Mouse (Mus musculus) liver, adult 2 months (tissue): ENCODE data around the gene Oas1c. TPM values are rescaled to one million over a fixed set of nuclear protein-coding genes. Genes with fewer than 3 reads are reported as not detected.

Source experiments
- DNase-seq: peaks from one replicate; pipeline ENCODE4 v3.0.0-alpha.2; 2011; ENCODE audit warnings: low read depth, low spot score; ENCODE audit errors: extremely low read depth
- H3K27ac ChIP-seq: fragments of 200-500 bp; replicated peaks from 2 replicates; pipeline ENCODE4 v1.5.1; 2012; ENCODE audit warnings: low read depth, mild to moderate bottlenecking, control low read depth, inconsistent platforms, low read length; ENCODE audit not compliant: insufficient read depth
- H3K27me3 ChIP-seq: fragments of 200-500 bp; 2 replicates; pipeline ENCODE4 v1.6.1; 2012; ENCODE audit warnings: mild to moderate bottlenecking, moderate library complexity, low read length, inconsistent platforms; ENCODE audit not compliant: control insufficient read depth, insufficient read depth
- H3K36me3 ChIP-seq: fragments of 200-500 bp; 2 replicates; pipeline ENCODE4 v1.6.1; 2012; ENCODE audit warnings: low read length, inconsistent platforms; ENCODE audit not compliant: control insufficient read depth, insufficient read depth
- H3K4me1 ChIP-seq: fragments of 200-500 bp; 2 replicates; pipeline ENCODE4 v1.6.1; 2011; ENCODE audit warnings: low read length; ENCODE audit not compliant: control insufficient read depth, insufficient read depth
- H3K4me3 ChIP-seq: fragments of 200-500 bp; 2 replicates; pipeline ENCODE4 v1.5.1; 2011; ENCODE audit warnings: low read depth, mild to moderate bottlenecking, control low read depth, low read length, moderate library complexity; ENCODE audit not compliant: insufficient read depth
- H3K79me2 ChIP-seq: fragments of 200-500 bp; 2 replicates; pipeline ENCODE4 v1.6.1; 2012; ENCODE audit warnings: inconsistent platforms, mild to moderate bottlenecking, low read length, moderate library complexity; ENCODE audit not compliant: control insufficient read depth, insufficient read depth
- H3K9ac ChIP-seq: fragments of 200-500 bp; 2 replicates; pipeline ENCODE4 v1.6.1; 2012; ENCODE audit warnings: low read depth, mild to moderate bottlenecking, control low read depth, inconsistent platforms, low read length
- CTCF ChIP-seq: fragments of 200-500 bp; IDR thresholded peaks from 2 replicates; pipeline ENCODE4 v1.5.1; 2011; ENCODE audit warnings: low read depth, low read length, control low read depth
- POLR2A ChIP-seq: fragments of 200-500 bp; IDR thresholded peaks from 2 replicates; pipeline ENCODE4 v1.6.1; 2011; ENCODE audit warnings: low read length, control low read depth; ENCODE audit not compliant: insufficient read depth; ENCODE audit errors: extremely low read depth
- WGBS: fragments of 180-500 bp; shearing (Covaris S2); methylation state at CpG from one replicate; pipeline ENCODE4 v1.1.7; 2018; 5-methylcytosine and 5-hydroxymethylcytosine counted together
- polyA plus RNA-seq: library from polyadenylated mRNA; depleted of rRNA; stranded (reverse); fragments of >200 nt; gene quantifications from 2 replicates; pipeline ENCODE4 v1.2.3, GENCODE M21; 2012
- total RNA-seq: library from RNA; depleted of rRNA; stranded (reverse); fragments of >200 nt; gene quantifications from 2 replicates; pipeline ENCODE4 v1.2.3, GENCODE M21; 2014

Oas1c gene
- total and polyA plus RNA-seq, 2 experiments = 1.5 to 1.6 TPM

- TF ChIP-seq CTCF (no peak), POLR2A (no peak)
- no peaks in the 10 kb centered on the region for H3K27me3 ChIP-seq
- H3K27ac ChIP-seq = no peak within 1 kb of the TSS
- peak; percentile 3 for DNase-seq
- peak within 1 kb of the TSS; percentile 36 for H3K4me3 ChIP-seq
- H3K9ac ChIP-seq = no peak within 1 kb of the TSS
- 66% methylated on average over 9 of the region's 9 CpGs for WGBS
- no peaks in the 10 kb centered on the region for H3K4me1 ChIP-seq
- no peaks in the 10 kb centered on the region for H3K36me3 ChIP-seq
- H3K79me2 ChIP-seq = no peaks in the 10 kb centered on the region
Observed at GRCm38 (mm10) chr5:120777478-120777877, 34.8 kb downstream of the Oas1c start, which contains the start of gene Oas3. Oas3 (minus strand) TSS chr5:120777661.

GRCm38 (mm10) chr5:120776801-120777200, 35.5 kb downstream of the Oas1c start:
- no peak for DNase-seq

GRCm38 (mm10) chr5:120775287-120775985, 36.9 kb downstream of the Oas1c start:
- Histone ChIP-seq H3K4me3 (no peak overlapping the region), H3K9ac (no peak overlapping the region), H3K27ac (no peak overlapping the region), H3K36me3 (no peaks in the 10 kb centered on the region), H3K79me2 (no peaks in the 10 kb centered on the region), H3K4me1 (no peaks in the 10 kb centered on the region), H3K27me3 (no peaks in the 10 kb centered on the region)
- peak; percentile 1 for DNase-seq
- WGBS = 69% methylated on average over 14 of the region's 14 CpGs
- TF ChIP-seq CTCF (no peak), POLR2A (no peak)

More at GRCm38 (mm10) chr5:120776801-120777200, 35.5 kb downstream of the Oas1c start:
- Histone ChIP-seq H3K4me3 (no peak overlapping the region; the same call in 1 of the 2 replicates), H3K79me2 (no peaks in the 10 kb centered on the region), H3K27ac (no peak overlapping the region), H3K27me3 (no peaks in the 10 kb centered on the region), H3K36me3 (no peaks in the 10 kb centered on the region), H3K9ac (no peak overlapping the region), H3K4me1 (no peaks in the 10 kb centered on the region)
- WGBS = 69% methylated on average over 5 of the region's 5 CpGs
- TF ChIP-seq POLR2A (no peak), CTCF (no peak)

- Histone ChIP-seq H3K27ac (no peak overlapping the region), H3K36me3 (no peaks in the 10 kb centered on the region), H3K9ac (no peak overlapping the region), H3K79me2 (no peaks in the 10 kb centered on the region), H3K27me3 (no peaks in the 10 kb centered on the region), H3K4me1 (no peaks in the 10 kb centered on the region), H3K4me3 (no peak overlapping the region)
- no peak for DNase-seq
- WGBS = 64% methylated on average over 3 of the region's 3 CpGs
- no peak for TF ChIP-seq POLR2A
- TF ChIP-seq CTCF = no peak
Observed at GRCm38 (mm10) chr5:120769396-120769795, 42.9 kb downstream of the Oas1c start.

- 60% methylated on average over 8 of the region's 8 CpGs for WGBS
- H3K79me2 ChIP-seq = no peaks in the 10 kb centered on the region
- H3K4me1 ChIP-seq = no peaks in the 10 kb centered on the region
- no peaks in the 10 kb centered on the region for H3K27me3 ChIP-seq
- no peaks in the 10 kb centered on the region for H3K36me3 ChIP-seq
- TF ChIP-seq CTCF = no peak
- TF ChIP-seq POLR2A = no peak
- DNase-seq = no peak
- H3K4me3 ChIP-seq = no peak overlapping the region
- H3K27ac ChIP-seq = no peak overlapping the region
- no peak overlapping the region for H3K9ac ChIP-seq
Observed at GRCm38 (mm10) chr5:120765010-120765409, 47.3 kb downstream of the Oas1c start.

GRCm38 (mm10) chr5:120761901-120762300, 50.4 kb downstream of the Oas1c start:
- Histone ChIP-seq H3K27me3 (no peaks in the 10 kb centered on the region), H3K4me3 (no peak overlapping the region), H3K79me2 (no peaks in the 10 kb centered on the region), H3K4me1 (no peaks in the 10 kb centered on the region), H3K36me3 (no peaks in the 10 kb centered on the region), H3K9ac (no peak overlapping the region), H3K27ac (no peak overlapping the region)
- no peak for DNase-seq
- 31% methylated on average over 6 of the region's 6 CpGs for WGBS
- TF ChIP-seq POLR2A (no peak), CTCF (no peak)
